Mouse (Mus musculus): ENCODE measurements around the gene Ppcdc. TPM values are rescaled to one million over a fixed set of nuclear protein-coding genes. Genes with fewer than 3 reads are reported as not detected.

Ppcdc gene
- polyA plus RNA-seq (2015; fragmentation: Nextera tagmentation; extraction: Ambion mirVana), result 25.0 and 30.1 TPM in 2 replicates

- 2% methylated on average over 32 of the region's 32 CpGs for WGBS
- peak within 1 kb of the TSS; percentile 70 for H3K27ac ChIP-seq
These were observed at the start of gene Ppcdc for GRCm38 (mm10) chr9:57439522-57440295. Gene Ppcdc (minus strand): TSS chr9:57440124.

GRCm38 (mm10) chr9:57487807-57488206, 47.9 kb upstream of the Ppcdc start:
- no peak for ATAC-seq
- Histone ChIP-seq H3K36me3 (no peaks in the 10 kb centered on the region), H3K9me3 (no peaks in the 10 kb centered on the region), H3K4me2 (replicated peaks) (no peak overlapping the region), H3K27ac (no peak overlapping the region), H3K4me1 (replicated peaks) (no peaks in the 10 kb centered on the region), H3K4me3 (replicated peaks) (no peak overlapping the region), H3K27me3 (replicated peaks) (no peaks in the 10 kb centered on the region; the same call in 1 of the 2 replicates), H3K9ac (no peak overlapping the region)
- WGBS, result 67% methylated on average over 7 of the region's 7 CpGs

More at GRCm38 (mm10) chr9:57439522-57440295, at the start of gene Ppcdc:
- H3K4me3 ChIP-seq (replicated peaks), result peak within 1 kb of the TSS; percentile 52
- no peaks in the 10 kb centered on the region for H3K9me3 ChIP-seq
- peaks cover under 1% of the 10 kb centered on the region; the same call in 1 of the 2 replicates for H3K36me3 ChIP-seq
- ATAC-seq, result peak; percentile 98
- peak within 1 kb of the TSS; percentile 58 for H3K9ac ChIP-seq
- no peaks in the 10 kb centered on the region for H3K27me3 ChIP-seq (replicated peaks)
- peaks cover 5% of the 10 kb centered on the region; the same call in 1 of the 2 replicates for H3K4me1 ChIP-seq (replicated peaks)
- peak within 1 kb of the TSS; percentile 72 for H3K4me2 ChIP-seq (replicated peaks)

- WGBS, result 14% methylated on average over 7 of the region's 7 CpGs
These were observed 45.9 kb upstream of the Ppcdc start for GRCm38 (mm10) chr9:57485774-57486173.

GRCm38 (mm10) chr9:57468914-57469313, 29.0 kb upstream of the Ppcdc start:
- Histone ChIP-seq H3K9ac (no peak overlapping the region), H3K4me1 (replicated peaks) (peaks cover 8% of the 10 kb centered on the region), H3K4me2 (replicated peaks) (no peak overlapping the region), H3K27ac (no peak overlapping the region), H3K9me3 (no peaks in the 10 kb centered on the region), H3K27me3 (replicated peaks) (no peaks in the 10 kb centered on the region), H3K4me3 (replicated peaks) (no peak overlapping the region), H3K36me3 (no peaks in the 10 kb centered on the region)
- ATAC-seq, result no peak
- WGBS, result 58% methylated on average over 4 of the region's 4 CpGs

More at GRCm38 (mm10) chr9:57485774-57486173, 45.9 kb upstream of the Ppcdc start:
- Histone ChIP-seq H3K9ac (no peak overlapping the region), H3K27me3 (replicated peaks) (no peaks in the 10 kb centered on the region; the same call in 1 of the 2 replicates), H3K27ac (no peak overlapping the region), H3K4me2 (replicated peaks) (no peak overlapping the region), H3K9me3 (no peaks in the 10 kb centered on the region), H3K36me3 (no peaks in the 10 kb centered on the region), H3K4me1 (replicated peaks) (no peaks in the 10 kb centered on the region), H3K4me3 (replicated peaks) (no peak overlapping the region)
- peak; percentile 56; the same call in 1 of the 2 replicates for ATAC-seq

GRCm38 (mm10) chr9:57467896-57468549, 28.1 kb upstream of the Ppcdc start, which contains the start of gene Scamp5:
Gene Scamp5 (minus strand): TSS chr9:57468060.
- peak; percentile 89 for ATAC-seq
- 1% methylated on average over 48 of the region's 48 CpGs for WGBS
- Histone ChIP-seq H3K4me3 (replicated peaks) (peak within 1 kb of the TSS; percentile 75), H3K27me3 (replicated peaks) (no peaks in the 10 kb centered on the region), H3K36me3 (no peaks in the 10 kb centered on the region), H3K27ac (0 out of 2 replicates have a peak within 1 kb of the TSS, but pooled peaks have one; percentile 60), H3K4me1 (replicated peaks) (peaks cover 13% of the 10 kb centered on the region), H3K4me2 (replicated peaks) (peak within 1 kb of the TSS; percentile 88), H3K9me3 (no peaks in the 10 kb centered on the region), H3K9ac (peak within 1 kb of the TSS; percentile 71)

GRCm38 (mm10) chr9:57467271-57467771, 27.4 kb upstream of the Ppcdc start:
- peak overlapping the region; percentile 75 for H3K4me3 ChIP-seq (replicated peaks)
- H3K4me1 ChIP-seq (replicated peaks), result peaks cover 13% of the 10 kb centered on the region
- 0 out of 2 replicates have a peak overlapping the region, but pooled peaks have one; percentile 60 for H3K27ac ChIP-seq
- H3K27me3 ChIP-seq (replicated peaks), result no peaks in the 10 kb centered on the region
- H3K9me3 ChIP-seq, result no peaks in the 10 kb centered on the region
- 2% methylated on average over 18 of the region's 18 CpGs for WGBS
- H3K36me3 ChIP-seq, result no peaks in the 10 kb centered on the region
- peak overlapping the region; percentile 71 for H3K9ac ChIP-seq
- peak overlapping the region; percentile 88 for H3K4me2 ChIP-seq (replicated peaks)
- peak; percentile 32 for ATAC-seq

GRCm38 (mm10) chr9:57466101-57466500, 26.2 kb upstream of the Ppcdc start:
- no peaks in the 10 kb centered on the region for H3K9me3 ChIP-seq
- no peak overlapping the region for H3K9ac ChIP-seq
- no peak overlapping the region for H3K4me2 ChIP-seq (replicated peaks)
- peaks cover 13% of the 10 kb centered on the region for H3K4me1 ChIP-seq (replicated peaks)
- H3K36me3 ChIP-seq, result no peaks in the 10 kb centered on the region
- H3K27ac ChIP-seq, result no peak overlapping the region
- H3K4me3 ChIP-seq (replicated peaks), result no peak overlapping the region
- H3K27me3 ChIP-seq (replicated peaks), result no peaks in the 10 kb centered on the region
- no peak for ATAC-seq
- 32% methylated on average over 3 of the region's 3 CpGs for WGBS

GRCm38 (mm10) chr9:57462866-57463265, 22.9 kb upstream of the Ppcdc start:
- H3K4me1 ChIP-seq (replicated peaks), result peaks cover 13% of the 10 kb centered on the region
- 62% methylated on average over 6 of the region's 6 CpGs for WGBS
- peak; percentile 78 for ATAC-seq
- H3K9ac ChIP-seq, result no peak overlapping the region
- H3K27me3 ChIP-seq (replicated peaks), result no peaks in the 10 kb centered on the region
- H3K27ac ChIP-seq, result peak overlapping the region; percentile 40
- no peaks in the 10 kb centered on the region for H3K36me3 ChIP-seq
- H3K9me3 ChIP-seq, result no peaks in the 10 kb centered on the region
- peak overlapping the region; percentile 26; the same call in 1 of the 2 replicates for H3K4me2 ChIP-seq (replicated peaks)
- no peak overlapping the region for H3K4me3 ChIP-seq (replicated peaks)

- Histone ChIP-seq H3K4me2 (replicated peaks) (no peak overlapping the region), H3K27ac (no peak overlapping the region), H3K4me3 (replicated peaks) (no peak overlapping the region), H3K9me3 (no peaks in the 10 kb centered on the region), H3K36me3 (no peaks in the 10 kb centered on the region), H3K4me1 (replicated peaks) (0 out of 2 replicates have a peak, but pooled peaks cover 5% of the 10 kb centered on the region), H3K27me3 (replicated peaks) (no peaks in the 10 kb centered on the region), H3K9ac (no peak overlapping the region)
- ATAC-seq, result no peak
- WGBS, result 97% methylated on average over 2 of the region's 2 CpGs
These were observed 19.8 kb upstream of the Ppcdc start for GRCm38 (mm10) chr9:57459707-57460106.

GRCm38 (mm10) chr9:57453516-57453915, 13.6 kb upstream of the Ppcdc start:
- Histone ChIP-seq H3K36me3 (0 out of 2 replicates have a peak, but pooled peaks cover 3% of the 10 kb centered on the region), H3K9ac (no peak overlapping the region), H3K9me3 (no peaks in the 10 kb centered on the region), H3K27ac (no peak overlapping the region), H3K4me3 (replicated peaks) (no peak overlapping the region), H3K4me1 (replicated peaks) (no peaks in the 10 kb centered on the region), H3K27me3 (replicated peaks) (no peaks in the 10 kb centered on the region), H3K4me2 (replicated peaks) (no peak overlapping the region)
- 85% methylated on average over 4 of the region's 4 CpGs for WGBS
- ATAC-seq, result no peak

GRCm38 (mm10) chr9:57452624-57453462, 12.9 kb upstream of the Ppcdc start:
- H3K4me2 ChIP-seq (replicated peaks), result no peak overlapping the region
- no peaks in the 10 kb centered on the region for H3K27me3 ChIP-seq (replicated peaks)
- peak; percentile 63 for ATAC-seq
- 72% methylated on average over 8 of the region's 8 CpGs for WGBS
- H3K9ac ChIP-seq, result no peak overlapping the region
- H3K9me3 ChIP-seq, result no peaks in the 10 kb centered on the region
- no peak overlapping the region for H3K4me3 ChIP-seq (replicated peaks)
- H3K4me1 ChIP-seq (replicated peaks), result no peaks in the 10 kb centered on the region
- H3K36me3 ChIP-seq, result 0 out of 2 replicates have a peak, but pooled peaks cover 3% of the 10 kb centered on the region
- H3K27ac ChIP-seq, result no peak overlapping the region
